Mouse (Mus musculus) megakaryocyte, embryonic 14.5 days (primary cell): ENCODE results near the gene Cryz.

ENCODE experiments used
- FLI1 ChIP-seq: IDR thresholded peaks from 2 replicates; pipeline ENCODE4 v1.6.1; 2012; ENCODE audit warnings: low read length, inconsistent platforms, mixed read lengths
- GATA1 ChIP-seq: IDR thresholded peaks from 3 replicates; pipeline ENCODE4 v1.6.1; 2012; ENCODE audit warnings: mixed read lengths, low read length, inconsistent platforms, borderline replicate concordance

DNA sequence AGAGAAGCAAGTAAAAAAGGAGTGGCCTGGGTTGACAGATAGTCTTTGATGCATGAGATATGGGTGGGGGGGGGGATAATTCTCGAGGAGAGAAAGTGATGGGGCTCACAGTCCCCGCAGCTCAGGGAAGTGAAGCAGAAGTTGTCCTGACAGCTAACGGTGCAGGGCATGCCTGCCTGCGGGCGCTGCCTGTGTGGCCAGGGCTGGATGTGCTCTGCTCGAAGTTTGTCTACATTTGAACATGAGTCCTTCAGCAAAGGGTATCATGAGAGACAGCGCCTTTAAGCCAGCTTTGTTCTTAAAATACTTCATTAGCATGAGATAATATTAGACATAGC is 50.9 kb downstream of the Cryz start:
- TF ChIP-seq GATA1 (no peak), FLI1 (no peak)
